Mouse (Mus musculus) cerebellum, adult 2 months (tissue): ENCODE measurements around the gene Olfr905. TPM values are rescaled to one million over a fixed set of nuclear protein-coding genes. Genes with fewer than 3 reads are reported as not detected.

ENCODE experiments used
- DNase-seq, 2 experiments: peaks; one replicate each; pipeline ENCODE4 v3.0.0; 2021
- H3K27ac ChIP-seq: fragments of 200-500 bp; 2 replicates; pipeline ENCODE4 v1.5.1; 2012; ENCODE audit warnings: low read length, control low read depth, inconsistent platforms; ENCODE audit not compliant: insufficient read depth
- H3K27me3 ChIP-seq: fragments of 200-500 bp; 2 replicates; pipeline ENCODE4 v1.6.1; 2012; ENCODE audit warnings: inconsistent platforms, mild to moderate bottlenecking, low read length, moderate library complexity; ENCODE audit not compliant: control insufficient read depth, insufficient read depth
- H3K4me1 ChIP-seq: fragments of 200-500 bp; 2 replicates; pipeline ENCODE4 v1.6.1; 2011; ENCODE audit warnings: low read length; ENCODE audit not compliant: control insufficient read depth, insufficient read depth
- H3K4me3 ChIP-seq: fragments of 200-500 bp; replicated peaks from 2 replicates; pipeline ENCODE3; 2011; ENCODE audit warnings: mild to moderate bottlenecking, low read depth, low read length, control low read depth; ENCODE audit not compliant: insufficient read depth
- CTCF ChIP-seq: fragments of 200-500 bp; IDR thresholded peaks from 2 replicates; pipeline ENCODE4 v1.5.1; 2011; ENCODE audit warnings: low read depth, mild to moderate bottlenecking, control low read depth, low read length, moderate library complexity, borderline replicate concordance; ENCODE audit not compliant: insufficient read depth
- POLR2A ChIP-seq: fragments of 200-500 bp; IDR thresholded peaks from 2 replicates; pipeline ENCODE4 v1.6.1; 2011; ENCODE audit warnings: low read length, control low read depth, borderline replicate concordance; ENCODE audit not compliant: insufficient read depth
- WGBS: fragments of 180-500 bp; shearing (Covaris S2); methylation state at CpG from one replicate; pipeline ENCODE4 v1.1.7; 2018; 5-methylcytosine and 5-hydroxymethylcytosine counted together
- polyA plus RNA-seq: library from polyadenylated mRNA; depleted of rRNA; stranded (reverse); fragments of >200 nt; gene quantifications from 2 replicates; pipeline ENCODE4 v1.2.3, GENCODE M21; 2012; rRNA removed

The Olfr905 gene
- polyA plus RNA-seq, result not detected in 2 replicates

GRCm38 (mm10) chr9:38470807-38471206 lies at the start of gene Olfr905:
Gene Olfr905 (plus strand): TSS chr9:38471107.
- TF ChIP-seq POLR2A (no peak), CTCF (no peak)
- Histone ChIP-seq H3K27me3 (no peaks in the 10 kb centered on the region), H3K4me3 (no peak within 1 kb of the TSS), H3K27ac (no peak within 1 kb of the TSS), H3K4me1 (no peaks in the 10 kb centered on the region)
- DNase-seq, result no peak

DNA sequence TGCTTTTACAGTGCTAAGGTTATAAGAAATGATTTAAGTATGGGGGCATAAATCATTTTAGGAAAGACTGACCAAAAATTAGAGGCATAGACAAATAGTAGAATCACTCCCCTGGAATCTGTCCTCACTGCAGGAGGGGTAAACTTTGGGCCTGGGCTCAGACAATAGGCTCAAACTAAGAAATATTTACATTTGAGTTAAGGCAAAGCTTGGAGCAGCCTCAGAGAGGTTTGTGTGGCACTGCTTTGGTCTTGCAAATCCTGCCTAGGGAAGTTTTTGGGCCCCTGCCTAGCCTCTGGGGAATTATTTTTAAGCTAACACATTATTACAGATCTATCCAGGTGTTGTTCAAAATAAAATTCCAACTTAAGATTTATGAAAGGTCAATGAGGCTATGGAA lies 47.1 kb upstream of the Olfr905 start:
- H3K4me3 ChIP-seq, result no peak overlapping the region
- H3K27me3 ChIP-seq, result no peaks in the 10 kb centered on the region
- no peaks in the 10 kb centered on the region for H3K4me1 ChIP-seq
- H3K27ac ChIP-seq, result no peak overlapping the region
- TF ChIP-seq CTCF (no peak), POLR2A (no peak)
- DNase-seq, result no peak

- no peaks in the 10 kb centered on the region for H3K4me1 ChIP-seq
- TF ChIP-seq CTCF (no peak), POLR2A (no peak)
- H3K27ac ChIP-seq, result no peak overlapping the region
- no peaks in the 10 kb centered on the region for H3K27me3 ChIP-seq
- DNase-seq, result no peak
- WGBS, result 18% methylated on average over 1 of the region's 1 CpGs
- no peak overlapping the region for H3K4me3 ChIP-seq
These were observed 43.9 kb upstream of the Olfr905 start for GRCm38 (mm10) chr9:38427026-38427425.

DNA sequence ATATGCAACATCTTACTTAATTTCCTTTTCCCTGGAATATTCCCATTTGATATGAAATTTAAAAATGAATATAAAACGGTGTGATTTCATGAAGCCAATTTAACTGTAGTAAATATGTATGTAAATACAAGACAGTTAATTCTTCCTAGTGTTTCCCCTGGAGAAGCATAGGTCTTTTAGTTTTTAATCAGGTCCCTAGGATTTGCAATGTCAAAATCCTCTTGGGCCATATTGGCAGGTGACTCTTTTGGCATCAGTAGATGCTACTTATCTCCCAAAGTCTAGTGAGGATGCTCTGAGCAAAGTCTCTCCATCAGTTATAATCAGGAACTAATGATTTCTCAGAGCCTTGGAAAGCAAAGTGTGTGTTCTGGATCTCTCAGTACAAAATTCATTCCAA lies 41.8 kb upstream of the Olfr905 start, which contains the start of gene Olfr901:
Gene Olfr901 (plus strand): TSS at position 301 of the 400 bp plus-strand sequence.
- Histone ChIP-seq H3K27me3 (no peaks in the 10 kb centered on the region), H3K27ac (no peak within 1 kb of the TSS), H3K4me1 (no peaks in the 10 kb centered on the region), H3K4me3 (no peak within 1 kb of the TSS)
- TF ChIP-seq CTCF (no peak), POLR2A (no peak)
- no peak for DNase-seq
- WGBS, result 88% methylated on average over 1 of the region's 1 CpGs

DNA sequence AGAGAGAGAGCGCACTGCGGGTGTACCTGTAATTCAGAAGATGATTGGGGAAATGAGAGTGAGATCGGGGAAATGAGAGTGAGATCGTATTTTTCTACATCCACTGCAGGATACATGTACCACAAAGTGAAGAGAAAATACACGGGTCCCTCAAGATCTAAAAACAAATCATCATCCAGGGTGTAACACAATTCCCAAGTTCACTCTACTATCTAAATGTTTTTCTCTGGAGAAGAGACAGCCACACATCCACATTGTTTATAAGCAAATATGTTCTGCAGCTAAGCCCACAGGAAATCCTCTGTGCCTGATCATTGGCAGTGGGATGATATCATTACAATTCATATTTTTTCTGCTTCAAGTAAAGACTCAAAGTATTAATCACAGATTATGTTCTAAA lies 23.6 kb upstream of the Olfr905 start, which contains the start of gene Olfr902:
Gene Olfr902 (plus strand): TSS at position 301 of the 400 bp plus-strand sequence.
- TF ChIP-seq CTCF (no peak), POLR2A (no peak)
- H3K4me1 ChIP-seq, result no peaks in the 10 kb centered on the region
- no peaks in the 10 kb centered on the region for H3K27me3 ChIP-seq
- DNase-seq, result no peak
- H3K4me3 ChIP-seq, result no peak within 1 kb of the TSS
- WGBS, result 84% methylated on average over 5 of the region's 5 CpGs
- H3K27ac ChIP-seq, result no peak within 1 kb of the TSS

DNA sequence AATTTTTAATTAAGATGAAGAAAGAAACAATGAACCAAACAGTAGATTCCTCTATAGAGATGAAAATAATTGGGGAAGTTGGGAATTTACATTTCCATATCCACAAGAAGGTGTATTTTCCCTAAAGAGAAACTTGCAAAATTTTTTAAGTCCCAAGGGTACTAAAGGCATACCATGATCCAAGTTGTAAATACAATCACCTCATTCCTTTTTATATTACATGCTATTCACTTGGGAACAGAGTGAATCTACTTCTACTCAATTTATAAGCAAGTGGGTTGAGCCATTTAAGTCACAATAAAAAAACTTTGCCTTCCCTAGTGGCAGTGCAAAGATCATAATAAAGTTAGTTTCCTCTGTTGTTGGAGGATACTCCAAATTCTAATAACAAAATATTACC lies 8.1 kb upstream of the Olfr905 start, which contains the start of gene Olfr904:
Gene Olfr904 (plus strand): TSS at position 301 of the 400 bp plus-strand sequence.
- H3K4me1 ChIP-seq, result no peaks in the 10 kb centered on the region
- H3K27me3 ChIP-seq, result no peaks in the 10 kb centered on the region
- H3K27ac ChIP-seq, result no peak within 1 kb of the TSS
- H3K4me3 ChIP-seq, result no peak within 1 kb of the TSS
- no peak for TF ChIP-seq CTCF
- no peak for TF ChIP-seq POLR2A
- no peak for DNase-seq

DNA sequence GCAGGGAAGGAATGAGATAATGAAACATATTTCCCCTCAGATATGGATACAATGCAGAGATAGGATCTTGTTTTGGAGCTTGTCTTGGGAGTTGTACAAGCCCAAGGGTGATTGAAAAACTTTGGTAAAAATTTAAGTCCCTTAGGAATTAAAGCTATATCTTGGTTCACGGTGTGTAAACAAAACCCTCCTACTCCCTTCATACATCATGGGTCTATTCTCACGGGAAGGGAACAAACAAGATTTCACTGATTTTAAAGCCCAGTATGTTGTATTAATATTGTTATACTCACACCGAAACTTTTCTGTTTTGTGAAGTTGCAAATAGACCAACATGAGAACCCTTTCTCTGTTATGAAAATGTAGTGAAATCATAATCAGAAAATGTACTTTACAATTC lies 15.9 kb downstream of the Olfr905 start, which contains the start of gene Olfr906:
Gene Olfr906 (plus strand): TSS at position 301 of the 400 bp plus-strand sequence.
- H3K4me3 ChIP-seq, result no peak within 1 kb of the TSS
- H3K27ac ChIP-seq, result no peak within 1 kb of the TSS
- 85% methylated on average over 3 of the region's 3 CpGs for WGBS
- TF ChIP-seq POLR2A, result no peak
- TF ChIP-seq CTCF, result no peak
- no peak for DNase-seq
- H3K27me3 ChIP-seq, result no peaks in the 10 kb centered on the region
- H3K4me1 ChIP-seq, result no peaks in the 10 kb centered on the region

- Histone ChIP-seq H3K27ac (no peak within 1 kb of the TSS), H3K4me3 (no peak within 1 kb of the TSS), H3K27me3 (no peaks in the 10 kb centered on the region), H3K4me1 (no peaks in the 10 kb centered on the region)
- TF ChIP-seq POLR2A, result no peak
- TF ChIP-seq CTCF, result no peak
- 77% methylated on average over 2 of the region's 2 CpGs for WGBS
- no peak for DNase-seq
These were observed 24.6 kb downstream of the Olfr905 start, which contains the start of gene Olfr907 for GRCm38 (mm10) chr9:38495501-38495900. Gene Olfr907 (plus strand): TSS chr9:38495801.
